Mouse (Mus musculus): ENCODE measurements around the gene 1700034J05Rik. TPM values are rescaled to one million over a fixed set of nuclear protein-coding genes. Genes with fewer than 3 reads are reported as not detected.

1700034J05Rik gene
- polyA plus RNA-seq, 1 experiment, result not detected

DNA sequence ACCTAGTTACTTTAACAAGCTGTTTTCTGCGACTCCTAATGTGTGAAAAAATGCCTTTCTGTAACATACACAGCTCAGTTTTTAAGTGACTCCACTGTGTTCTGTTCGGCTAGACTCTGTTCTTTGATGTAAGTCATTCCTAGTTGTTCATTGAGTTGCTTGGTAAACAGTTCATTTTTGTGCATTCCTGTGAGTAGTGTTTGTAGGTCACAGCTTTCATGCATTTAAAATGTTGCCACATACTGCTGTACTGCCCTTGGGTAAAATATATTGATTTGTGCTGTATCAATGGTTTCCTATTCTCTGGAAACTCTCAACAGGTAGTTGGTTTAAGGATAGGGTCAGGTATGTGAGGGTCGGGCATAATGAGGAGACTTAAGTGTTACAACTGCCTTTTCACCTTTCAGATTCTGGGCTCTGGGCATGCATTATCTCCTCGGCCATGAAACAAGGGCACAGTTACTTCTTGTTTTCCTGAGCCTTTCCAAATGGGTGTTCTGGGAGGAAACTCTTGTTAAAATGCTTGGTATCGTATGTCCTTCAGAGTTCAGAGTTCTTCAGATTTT, 27.7 kb downstream of the 1700034J05Rik start:
- no peak for DNase-seq (ENCODE audit: low spot score)

DNA sequence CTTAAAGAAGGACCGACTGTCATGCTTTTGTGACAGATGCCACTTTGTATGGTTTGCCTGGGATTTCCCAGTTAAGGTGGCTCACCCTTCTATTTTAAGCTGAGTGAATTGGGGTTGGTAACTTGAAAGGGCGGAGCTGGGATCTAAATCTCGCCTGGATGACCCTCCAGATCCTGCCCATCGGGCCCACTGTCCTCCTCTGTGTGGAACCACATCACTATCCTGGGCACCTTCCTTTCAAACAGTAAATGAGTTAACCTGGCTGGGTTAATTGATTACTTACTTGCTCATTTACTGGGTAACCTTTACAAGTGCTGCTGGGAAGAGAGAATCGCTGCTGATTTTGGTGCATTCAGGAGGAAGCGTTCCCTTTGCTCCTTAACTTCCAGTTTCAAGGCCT, 35.9 kb downstream of the 1700034J05Rik start:
- no peak for DNase-seq (ENCODE audit: low spot score)

- DNase-seq (ENCODE audit: low spot score), result no peak
Measured at GRCm38 (mm10) chr6:146917396-146917795, 36.8 kb downstream of the 1700034J05Rik start.

DNA sequence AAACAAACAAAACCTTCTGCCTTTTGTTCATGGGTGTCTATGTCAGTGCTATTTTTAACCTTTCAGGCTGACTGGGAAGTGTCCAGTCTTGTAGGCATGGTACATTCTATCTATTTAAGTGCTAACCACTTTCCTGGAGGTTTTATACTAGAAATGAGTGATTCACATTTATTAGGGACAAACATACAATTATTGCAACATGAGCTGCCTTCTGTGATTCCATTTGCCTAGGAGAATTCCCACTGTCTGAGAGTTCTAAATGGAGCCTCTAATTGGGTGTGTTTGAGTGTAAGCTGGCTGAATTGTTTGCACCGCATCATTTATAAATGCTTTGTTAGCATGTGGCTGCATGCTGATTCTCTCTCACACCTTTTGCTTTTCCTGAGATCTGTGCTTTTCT, 38.4 kb downstream of the 1700034J05Rik start:
- DNase-seq (ENCODE audit: low spot score), result no peak

GRCm38 (mm10) chr6:146913489-146914198, 40.6 kb downstream of the 1700034J05Rik start:
- DNase-seq (ENCODE audit: low spot score), result no peak

DNA sequence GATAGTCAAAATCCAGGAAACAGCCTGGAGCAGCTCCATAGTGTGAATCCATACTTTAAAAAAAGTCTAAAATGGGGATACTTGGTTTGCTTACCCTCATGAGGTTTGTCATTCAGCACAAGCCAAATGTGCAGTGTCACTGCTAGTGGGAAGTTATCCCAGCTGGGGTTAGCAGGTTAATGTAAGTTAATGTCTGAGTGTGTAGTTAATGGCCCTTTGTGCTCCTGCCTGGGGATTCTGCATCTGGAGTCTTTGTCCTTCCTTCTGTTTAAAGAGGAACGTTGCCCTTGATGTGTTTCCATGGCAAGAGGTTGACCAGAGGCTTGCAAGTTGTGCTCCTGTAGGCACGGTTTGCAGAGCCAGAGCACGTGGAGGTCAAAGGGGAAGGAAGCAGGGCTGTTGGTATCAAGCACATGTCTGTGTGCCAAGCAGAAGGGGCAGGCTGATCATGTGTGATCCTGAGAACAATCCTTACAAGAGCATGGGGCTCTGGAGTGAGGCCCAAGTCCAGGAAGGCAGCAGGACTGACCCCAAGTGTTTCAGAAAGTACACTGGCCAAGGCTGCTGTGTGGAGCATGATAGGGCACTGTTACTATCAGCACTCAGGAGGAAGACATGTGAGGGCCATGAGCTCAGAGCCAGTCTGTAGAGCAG, 41.3 kb downstream of the 1700034J05Rik start:
- DNase-seq (ENCODE audit: low spot score), result no peak

GRCm38 (mm10) chr6:146910801-146911200, 43.4 kb downstream of the 1700034J05Rik start:
- no peak for DNase-seq (ENCODE audit: low spot score)

DNA sequence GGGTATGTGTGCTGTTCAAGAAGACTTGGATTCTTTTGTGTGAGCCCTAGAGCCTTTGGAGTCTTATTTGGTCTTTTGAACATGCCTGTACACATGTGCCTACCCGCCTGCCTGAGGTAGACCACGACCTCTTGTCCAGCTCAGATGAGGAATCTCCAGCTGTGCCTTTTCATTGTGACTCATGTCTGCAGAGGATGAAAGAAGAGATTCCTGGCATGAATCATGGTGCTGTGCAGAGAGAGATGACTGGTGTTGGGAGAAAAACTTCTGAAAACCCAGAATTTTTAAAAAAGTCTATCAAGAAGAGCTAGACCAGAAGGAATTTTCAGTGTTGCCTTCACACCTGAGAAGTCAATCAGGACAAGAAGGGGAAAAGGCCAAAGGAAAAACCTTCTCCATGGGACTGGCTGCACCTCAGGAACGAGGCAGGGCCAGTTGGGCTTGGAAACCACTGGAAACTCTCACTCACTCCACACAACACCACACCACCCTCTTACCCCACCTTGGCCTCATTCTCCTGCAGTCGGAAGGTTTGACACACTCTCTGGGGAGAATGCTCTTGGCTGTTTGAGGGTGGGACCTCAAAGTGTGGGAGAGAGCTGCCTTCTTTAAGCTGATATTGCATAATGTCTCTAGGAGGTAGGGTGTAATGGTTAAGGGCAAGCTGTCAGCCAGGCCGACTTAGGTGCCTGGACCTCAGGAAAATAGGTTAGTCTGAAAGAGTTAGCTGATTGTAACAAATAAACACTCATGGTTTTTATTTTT, 44.3 kb downstream of the 1700034J05Rik start:
- no peak for DNase-seq (ENCODE audit: low spot score)

GRCm38 (mm10) chr6:146908801-146909200, 45.4 kb downstream of the 1700034J05Rik start:
- DNase-seq (ENCODE audit: low spot score), result no peak

DNA sequence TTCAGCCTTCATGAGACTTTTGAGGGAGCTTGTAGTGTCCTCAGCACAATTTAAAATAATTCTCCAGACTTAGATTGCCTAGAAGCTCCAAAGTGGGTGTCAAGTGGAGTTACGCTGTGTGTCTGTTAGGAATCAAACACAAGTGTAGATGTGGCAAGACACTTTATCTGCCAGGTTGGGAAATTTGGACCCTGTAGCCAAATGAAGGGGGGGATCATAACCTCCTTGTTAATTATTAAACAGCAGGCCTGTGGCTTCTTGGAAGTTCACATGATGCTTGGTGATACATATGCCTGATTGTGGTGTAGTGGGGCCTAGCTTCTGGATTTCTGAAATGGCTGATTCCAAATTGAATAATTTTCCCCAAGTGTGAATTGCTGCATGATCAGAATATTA, 46.4 kb downstream of the 1700034J05Rik start:
- DNase-seq (ENCODE audit: low spot score), result no peak

GRCm38 (mm10) chr6:146907061-146907794, 47.0 kb downstream of the 1700034J05Rik start:
- DNase-seq (ENCODE audit: low spot score), result no peak

- no peak for DNase-seq (ENCODE audit: low spot score)
Measured at GRCm38 (mm10) chr6:146906000-146906786, 48.0 kb downstream of the 1700034J05Rik start.

DNA sequence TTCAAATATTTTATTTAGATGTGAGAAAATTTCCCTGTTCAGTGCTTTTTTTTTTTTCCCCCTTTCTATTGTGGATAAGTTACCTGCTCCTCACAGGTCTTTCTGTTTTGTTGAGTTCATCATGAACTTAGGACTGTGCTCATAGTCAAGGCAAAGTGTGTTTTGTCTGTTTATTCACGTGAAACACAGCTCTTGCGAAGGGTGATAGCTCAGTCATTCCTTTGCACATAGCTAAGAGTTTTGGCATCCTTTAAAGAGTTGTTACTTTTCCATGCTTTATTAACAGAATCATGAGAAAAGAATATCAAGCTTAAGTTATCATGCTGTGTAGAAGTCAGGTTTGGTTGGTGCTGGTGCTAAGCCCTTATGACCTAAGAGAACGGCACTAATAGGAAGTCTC, 49.5 kb downstream of the 1700034J05Rik start:
- DNase-seq (ENCODE audit: low spot score), result no peak

DNA sequence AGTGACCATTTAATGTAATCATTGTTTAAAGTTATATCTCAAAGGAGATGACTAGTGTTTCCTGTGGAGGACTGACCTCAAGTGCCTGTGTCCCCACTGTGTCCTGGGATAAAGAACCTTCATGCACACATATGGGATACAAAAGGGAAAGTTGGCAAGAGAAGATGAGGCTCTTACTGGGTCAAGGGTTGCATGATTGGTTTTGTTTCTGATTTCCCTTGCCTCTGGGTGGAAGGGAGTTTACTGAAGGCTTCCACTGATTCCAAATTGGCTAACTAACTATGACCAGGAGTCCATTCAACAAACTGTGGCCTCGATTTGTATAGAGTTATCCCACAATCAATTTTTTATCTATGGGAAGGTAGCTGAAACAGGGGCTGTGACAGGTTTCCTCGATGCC, 50.6 kb downstream of the 1700034J05Rik start:
- no peak for DNase-seq (ENCODE audit: low spot score)

- DNase-seq (ENCODE audit: low spot score), result no peak
Measured at GRCm38 (mm10) chr6:146901929-146902328, 52.3 kb downstream of the 1700034J05Rik start.

Other genes starting within 250 kb of the 1700034J05Rik start
- 14.2 and 15.7 TPM in 2 replicates for gene Stk38l, start 229.4 kb downstream of the 1700034J05Rik start, polyA plus RNA-seq (2012; rRNA removed)
- gene Arntl2, start 158.4 kb downstream of the 1700034J05Rik start, polyA plus RNA-seq (2012; rRNA removed), result 28.4 and 28.6 TPM in 2 replicates
- gene Smco2, start 104.3 kb downstream of the 1700034J05Rik start, polyA plus RNA-seq (2012; rRNA removed), result not detected in 2 replicates
- gene Ppfibp1, start 65.9 kb downstream of the 1700034J05Rik start, polyA plus RNA-seq (2012; rRNA removed), result 64.0 TPM in 2 replicates
- gene Rep15, start 78.2 kb upstream of the 1700034J05Rik start, polyA plus RNA-seq (2012; rRNA removed), result 1.2 and 1.3 TPM in 2 replicates
- 51.2 and 58.6 TPM in 2 replicates for gene Mrps35, start 88.3 kb upstream of the 1700034J05Rik start, polyA plus RNA-seq (2012; rRNA removed)
- 4.3 and 4.7 TPM in 2 replicates for gene Mansc4, start 132.6 kb upstream of the 1700034J05Rik start, polyA plus RNA-seq (2012; rRNA removed)
- gene Klhl42, start 137.0 kb upstream of the 1700034J05Rik start, polyA plus RNA-seq (2012; rRNA removed), result 18.4 and 21.9 TPM in 2 replicates